Mouse (Mus musculus): ENCODE measurements around the gene Btbd35f2.
"Not testable (repeated sequence)": the region's sequence is repeated elsewhere in the genome, so short reads cannot be mapped to it uniquely, and the experiment has no call there.

Btbd35f2 gene

GRCm38 (mm10) chrX:32278094-32278493 is at the start of gene Btbd35f2:
Btbd35f2 (plus strand) TSS chrX:32278394.
- not testable (repeated sequence) for DNase-seq (ENCODE audit: low spot score)
